Mouse (Mus musculus): ENCODE results near the gene Atl2.
A peak's percentile ranks its signal among the peaks of the same experiment; 100 is the strongest.

Atl2 gene

GRCm38 (mm10) chr17:79898156-79898746, 2.3 kb upstream of the Atl2 start:
- no peak for DNase-seq (ENCODE audit: low spot score in 2 of 2)

- DNase-seq (ENCODE audit: low spot score in 2 of 2): no peak
These were observed 1.7 kb upstream of the Atl2 start for GRCm38 (mm10) chr17:79897666-79898065.

GRCm38 (mm10) chr17:79894971-79895882, 696 bp downstream of the Atl2 start:
- peak; percentile 55 to 64 for DNase-seq (ENCODE audit: low spot score in 2 of 2)

- no peak for DNase-seq (ENCODE audit: low spot score in 2 of 2)
These were observed 1.9 kb downstream of the Atl2 start for GRCm38 (mm10) chr17:79894054-79894453.

- DNase-seq (ENCODE audit: low spot score in 2 of 2): no peak
These were observed 4.0 kb downstream of the Atl2 start for GRCm38 (mm10) chr17:79891944-79892343.

- DNase-seq (ENCODE audit: low spot score in 2 of 2): no peak
These were observed 8.0 kb downstream of the Atl2 start for GRCm38 (mm10) chr17:79887926-79888325.

- DNase-seq (ENCODE audit: low spot score in 2 of 2): no peak
These were observed 12.7 kb downstream of the Atl2 start for GRCm38 (mm10) chr17:79883198-79883597.

GRCm38 (mm10) chr17:79865027-79865426, 30.9 kb downstream of the Atl2 start:
- no peak for DNase-seq (ENCODE audit: low spot score in 2 of 2)

GRCm38 (mm10) chr17:79864503-79864902, 31.4 kb downstream of the Atl2 start:
- no peak for DNase-seq (ENCODE audit: low spot score in 2 of 2)

- peak in 1 of 2 experiments; percentile 26 for DNase-seq (ENCODE audit: low spot score in 2 of 2)
These were observed 33.9 kb downstream of the Atl2 start for GRCm38 (mm10) chr17:79862038-79862437.

- DNase-seq (ENCODE audit: low spot score in 2 of 2): peak in 1 of 2 experiments; percentile 23
These were observed 40.4 kb downstream of the Atl2 start for GRCm38 (mm10) chr17:79855533-79855932.

- no peak for DNase-seq (ENCODE audit: low spot score in 2 of 2)
These were observed 47.5 kb downstream of the Atl2 start for GRCm38 (mm10) chr17:79848385-79848784.

GRCm38 (mm10) chr17:79846182-79846581, 49.7 kb downstream of the Atl2 start:
- DNase-seq (ENCODE audit: low spot score in 2 of 2): no peak

- no peak for DNase-seq (ENCODE audit: low spot score in 2 of 2)
These were observed 50.2 kb downstream of the Atl2 start for GRCm38 (mm10) chr17:79845695-79846094.

- peak; percentile 64 to 80 for DNase-seq (ENCODE audit: low spot score in 2 of 2)
These were observed 55.4 kb downstream of the Atl2 start for GRCm38 (mm10) chr17:79840254-79841238.

GRCm38 (mm10) chr17:79836978-79837377, 58.9 kb downstream of the Atl2 start:
- no peak for DNase-seq (ENCODE audit: low spot score in 2 of 2)

GRCm38 (mm10) chr17:79835714-79836373, 60.1 kb downstream of the Atl2 start:
- no peak for DNase-seq (ENCODE audit: low spot score in 2 of 2)

GRCm38 (mm10) chr17:79832284-79832683, 63.6 kb downstream of the Atl2 start:
- DNase-seq (ENCODE audit: low spot score in 2 of 2): no peak

- no peak for DNase-seq (ENCODE audit: low spot score in 2 of 2)
These were observed 69.4 kb downstream of the Atl2 start for GRCm38 (mm10) chr17:79826482-79827034.

- DNase-seq (ENCODE audit: low spot score in 2 of 2): peak in 1 of 2 experiments; percentile 13
These were observed 70.5 kb downstream of the Atl2 start for GRCm38 (mm10) chr17:79825241-79826030.

All from frontal cortex, postnatal 36 days (tissue).